Mouse (Mus musculus): Measurements from ENCODE around the gene Camk1.

DNA sequence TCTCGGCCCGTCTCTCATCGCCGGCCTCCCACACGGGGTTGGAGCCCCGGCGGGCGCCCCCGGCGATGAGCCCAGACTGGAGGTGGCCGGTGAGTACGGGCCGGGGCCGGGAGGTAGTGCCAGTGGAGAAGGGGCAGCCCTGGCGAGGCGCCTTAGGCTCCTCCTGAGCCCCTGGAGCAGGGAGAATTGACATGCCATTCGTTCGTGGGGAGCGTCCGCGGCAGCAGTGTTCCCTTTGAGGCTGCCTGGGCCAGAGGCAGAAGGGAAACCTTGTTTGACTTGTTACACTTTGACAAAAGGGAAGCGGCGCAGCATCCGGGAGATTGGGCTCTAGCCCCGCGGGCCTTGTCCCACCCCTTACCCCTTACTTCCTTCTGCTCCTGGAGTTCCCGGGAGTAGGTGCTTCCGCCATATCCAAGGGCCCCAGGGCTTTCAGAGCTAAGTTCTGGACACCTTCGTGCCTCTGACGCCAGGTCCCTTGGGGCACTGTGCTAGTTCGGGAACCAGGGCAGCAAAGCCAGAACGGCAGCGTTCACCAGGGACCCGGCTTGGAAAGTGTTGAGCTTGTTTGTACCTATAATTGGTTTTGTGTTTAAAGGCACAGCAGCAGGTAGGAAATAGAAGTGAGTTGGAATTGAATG lies 36.2 kb downstream of the Camk1 start:
- no peak for TF ChIP-seq POLR2A (IDR thresholded peaks at IDR 0.05; ENCODE audit: insufficient read depth, low read length)
- no peak for TF ChIP-seq CTCF (IDR thresholded peaks at IDR 0.05; ENCODE audit: low read depth, low read length)
- no peak for TF ChIP-seq EP300 (IDR thresholded peaks at IDR 0.05; ENCODE audit: insufficient read depth, low read depth, low read length)
